Mouse (Mus musculus) stomach, embryonic 14.5 days (tissue): Measurements from ENCODE around the gene Myl6b. TPM values are rescaled to one million over a fixed set of nuclear protein-coding genes. Genes with fewer than 3 reads are reported as not detected.

Source experiments
- ATAC-seq: fragments of 200-750 bp; cut with Nextera tagmentation; 2 replicates; pipeline ENCODE4 v1.8.0; 2017; ENCODE audit warnings: low read depth, moderate TSS enrichment; ENCODE audit not compliant: insufficient number of reproducible peaks, insufficient read depth, low FRiP score
- H3K27ac ChIP-seq: fragments of 300-500 bp; sonication (generic); 2 replicates; pipeline ENCODE4 v1.5.1; 2014; ENCODE audit warnings: mild to moderate bottlenecking, low read length, moderate library complexity, mixed read lengths
- H3K27me3 ChIP-seq: fragments of 300-500 bp; sonication (generic); 2 replicates; pipeline ENCODE4 v1.6.1; 2014; ENCODE audit warnings: low read length, control low read depth, mixed read lengths; ENCODE audit not compliant: control insufficient read depth, insufficient read depth
- H3K36me3 ChIP-seq: fragments of 300-500 bp; sonication (generic); 2 replicates; pipeline ENCODE4 v1.6.1; 2014; ENCODE audit warnings: mild to moderate bottlenecking, control low read depth, low read length, moderate library complexity, mixed read lengths; ENCODE audit not compliant: control insufficient read depth, insufficient read depth
- H3K4me1 ChIP-seq: fragments of 300-500 bp; sonication (generic); 2 replicates; pipeline ENCODE4 v1.6.1; 2014; ENCODE audit warnings: low read length, control low read depth, mixed read lengths; ENCODE audit not compliant: control insufficient read depth, insufficient read depth
- H3K4me2 ChIP-seq: fragments of 300-500 bp; sonication (generic); replicated peaks from 2 replicates; pipeline ENCODE4 v1.6.1; 2014; ENCODE audit warnings: low read depth, low read length, control low read depth
- H3K4me3 ChIP-seq: fragments of 300-500 bp; sonication (generic); 2 replicates; pipeline ENCODE4 v1.5.1; 2014; ENCODE audit warnings: low read depth, low read length, control low read depth
- H3K9ac ChIP-seq: fragments of 300-500 bp; sonication (generic); replicated peaks from 2 replicates; pipeline ENCODE4 v1.6.1; 2014; ENCODE audit warnings: low read depth, mild to moderate bottlenecking, control low read depth, low read length, moderate library complexity, mixed read lengths
- H3K9me3 ChIP-seq: fragments of 300-500 bp; sonication (generic); 2 replicates; pipeline ENCODE4 v1.6.1; 2016; ENCODE audit warnings: low read depth, low read length, control low read depth; ENCODE audit not compliant: control insufficient read depth
- WGBS: fragments of 180-500 bp; shearing (Covaris S2); extraction: QIAGEN DNeasy Blood & Tissue Kit; methylation state at CpG from one replicate; pipeline ENCODE4 v1.1.7; 2014; 5-methylcytosine and 5-hydroxymethylcytosine counted together
- microRNA-seq: library from miRNA; unstranded; fragments of <30 nt; microRNA quantifications from one replicate; pipeline ENCODE4, GENCODE M21; 2016
- polyA plus RNA-seq: library from polyadenylated mRNA; unstranded; fragments of >200 nt; fragmentation: Nextera tagmentation; extraction: Ambion mirVana; gene quantifications from 2 replicates; pipeline ENCODE4 v1.2.1, GENCODE M21; 2014

Gene Myl6b
- polyA plus RNA-seq, 1 experiment from 2014 or later, result 3.2 TPM

DNA sequence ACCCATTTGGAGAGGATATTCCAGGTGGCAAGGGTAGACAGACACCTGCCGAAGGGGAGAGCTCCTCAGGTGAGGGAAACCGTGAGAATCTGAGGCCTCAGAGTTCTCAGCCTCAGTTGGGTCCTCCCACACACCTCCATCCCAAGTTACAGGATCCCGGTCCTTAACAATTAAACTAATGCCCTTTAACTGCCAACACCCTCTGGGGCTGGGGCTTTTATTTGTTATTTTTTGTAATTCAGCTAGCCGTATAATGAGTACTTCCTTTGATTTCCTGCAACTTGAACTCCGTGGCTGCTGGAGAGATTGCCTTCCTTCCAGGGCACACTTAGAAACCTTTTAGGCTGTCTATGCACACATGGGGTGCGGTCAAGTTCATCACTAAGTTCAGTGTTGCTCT, 54.1 kb downstream of the Myl6b start:
- Histone ChIP-seq H3K36me3 (peaks cover 14% of the 10 kb centered on the region), H3K9me3 (no peaks in the 10 kb centered on the region), H3K4me2 (no peak overlapping the region), H3K27me3 (no peaks in the 10 kb centered on the region), H3K4me1 (no peaks in the 10 kb centered on the region), H3K27ac (no peak overlapping the region), H3K4me3 (no peak overlapping the region), H3K9ac (no peak overlapping the region)
- ATAC-seq, result no peak
- WGBS, result 67% methylated on average over 6 of the region's 6 CpGs

Small RNA genes within 50 kb of the gene (microRNA-seq; reads per million reads assigned to microRNA genes)
- gene Mir6916 (not detected), gene Mir8105 (not detected)

Other genes with a start within 250 kb of the Myl6b start
- 0.27 TPM in 1 of 2 replicates, not detected in the other for gene Apon, start 244.6 kb downstream of the Myl6b start, polyA plus RNA-seq
- not detected in 2 replicates for gene Apof, start 230.0 kb downstream of the Myl6b start, polyA plus RNA-seq
- gene Stat2, start 228.1 kb downstream of the Myl6b start, polyA plus RNA-seq, result 12.2 and 13.0 TPM in 2 replicates
- gene Il23a, start 199.9 kb downstream of the Myl6b start, polyA plus RNA-seq, result 0.36 and 0.43 TPM in 2 replicates
- 32.9 and 34.8 TPM in 2 replicates for gene Pan2, start 195.3 kb downstream of the Myl6b start, polyA plus RNA-seq
- gene Cnpy2, start 176.2 kb downstream of the Myl6b start, polyA plus RNA-seq, result 328 and 342 TPM in 2 replicates
- 211 and 214 TPM in 2 replicates for gene Cs, start 161.0 kb downstream of the Myl6b start, polyA plus RNA-seq
- 12.9 and 13.0 TPM in 2 replicates for gene Coq10a, start 129.7 kb downstream of the Myl6b start, polyA plus RNA-seq
- gene Ankrd52, start 121.6 kb downstream of the Myl6b start, polyA plus RNA-seq, result 16.7 and 17.8 TPM in 2 replicates
- gene Slc39a5, start 97.5 kb downstream of the Myl6b start, polyA plus RNA-seq, result 3.4 and 3.7 TPM in 2 replicates
- 76.6 and 86.7 TPM in 2 replicates for gene Nabp2, start 87.2 kb downstream of the Myl6b start, polyA plus RNA-seq
- 31.9 and 34.6 TPM in 2 replicates for gene Rnf41, start 87.0 kb downstream of the Myl6b start, polyA plus RNA-seq
- gene Smarcc2, start 39.4 kb downstream of the Myl6b start, polyA plus RNA-seq, result 109 and 110 TPM in 2 replicates
- 1,824 and 1,933 TPM in 2 replicates for gene Myl6, start 4.5 kb downstream of the Myl6b start, polyA plus RNA-seq
- gene Esyt1, start 27.2 kb upstream of the Myl6b start, polyA plus RNA-seq, result 25.8 and 28.9 TPM in 2 replicates
- 8.8 and 10.7 TPM in 2 replicates for gene Zc3h10, start 49.1 kb upstream of the Myl6b start, polyA plus RNA-seq
- gene Rpl41, start 50.6 kb upstream of the Myl6b start, polyA plus RNA-seq, result 4,724 and 5,059 TPM in 2 replicates
- gene Pa2g4, start 67.3 kb upstream of the Myl6b start, polyA plus RNA-seq, result 210 and 218 TPM in 2 replicates
- 27.1 TPM in 2 replicates for gene Erbb3, start 91.0 kb upstream of the Myl6b start, polyA plus RNA-seq
- gene Rps26, start 128.1 kb upstream of the Myl6b start, polyA plus RNA-seq, result 1,148 and 1,216 TPM in 2 replicates
- 3.5 and 4.9 TPM in 2 replicates for gene Ikzf4, start 147.3 kb upstream of the Myl6b start, polyA plus RNA-seq
- 14.6 and 16.3 TPM in 2 replicates for gene Suox, start 175.4 kb upstream of the Myl6b start, polyA plus RNA-seq
- gene Rab5b, start 197.6 kb upstream of the Myl6b start, polyA plus RNA-seq, result 65.9 and 70.7 TPM in 2 replicates
- gene Pmel, start 205.5 kb upstream of the Myl6b start, polyA plus RNA-seq, result 1.7 and 2.3 TPM in 2 replicates
- 90.3 and 92.1 TPM in 2 replicates for gene Cdk2, start 206.3 kb upstream of the Myl6b start, polyA plus RNA-seq
- 17.5 and 17.9 TPM in 2 replicates for gene Dgka, start 246.2 kb upstream of the Myl6b start, polyA plus RNA-seq
- 37.2 and 38.7 TPM in 2 replicates for gene Pym1, start 249.2 kb upstream of the Myl6b start, polyA plus RNA-seq